Mouse (Mus musculus): Measurements from ENCODE around the gene AI481877.

- TF ChIP-seq CTCF (IDR thresholded peaks at IDR 0.05; ENCODE audit: extremely low read depth, insufficient read depth, low read length), result no peak
- no peak for TF ChIP-seq POLR2A (IDR thresholded peaks at IDR 0.05; ENCODE audit: extremely low read depth, insufficient read depth, low read length)
Measured at GRCm38 (mm10) chr4:59003806-59004200, 135.0 kb downstream of the AI481877 start.
